Mouse (Mus musculus): ENCODE measurements at regions not wholly inside any gene's neighbourhood (a gene's known extent, or its start where the extent isn't known, plus 50 kb on each side); places are given as distances from the start of the nearest gene placed in this dataset.

DNA sequence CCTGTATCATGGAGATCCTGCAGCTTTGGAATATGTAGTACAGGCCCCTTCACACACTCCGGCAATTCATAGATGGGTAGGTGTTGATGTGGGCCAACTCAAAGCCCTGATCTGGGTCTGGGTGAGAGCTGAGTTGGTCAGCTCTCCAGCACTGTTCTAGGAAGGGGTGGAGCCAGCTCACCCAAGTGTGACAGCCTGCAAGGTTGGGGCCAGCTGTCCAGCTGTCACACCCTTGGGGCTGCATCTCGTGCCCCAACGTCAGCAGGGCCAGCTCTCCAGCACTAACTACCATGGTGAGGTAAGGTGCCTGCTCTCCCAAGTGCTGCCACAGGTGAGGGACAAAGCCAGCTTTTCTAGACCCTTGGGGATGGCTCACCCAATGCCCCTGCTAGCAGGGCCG is 115.6 kb upstream of the Tdrd3 start:
- TF ChIP-seq CTCF (IDR thresholded peaks at IDR 0.05; ENCODE audit: borderline replicate concordance, control insufficient read depth, extremely low read depth, insufficient read depth, low read length, poor library complexity): no peak
- no peak for TF ChIP-seq POLR2A (IDR thresholded peaks at IDR 0.05; ENCODE audit: control insufficient read depth, extremely low read depth, insufficient read depth, low read length, poor library complexity)
